Mouse (Mus musculus) CH12.LX (cell line): ENCODE results near the gene Cemip2. TPM values are rescaled to one million over a fixed set of nuclear protein-coding genes. Genes with fewer than 3 reads are reported as not detected.

Source experiments
- DNase-seq: peaks from one replicate; pipeline ENCODE4 v3.0.0-alpha.2; 2013; ENCODE audit errors: extremely low read depth
- H3K27ac ChIP-seq: 2 replicates; pipeline ENCODE4 v1.5.1; 2012; ENCODE audit warnings: low read depth, mild to moderate bottlenecking, control low read depth, moderate library complexity; ENCODE audit not compliant: insufficient read depth
- H3K27me3 ChIP-seq: replicated peaks from 2 replicates; pipeline ENCODE3; 2012; ENCODE audit warnings: inconsistent platforms
- H3K36me3 ChIP-seq, 2 experiments: replicated peaks in 1 of 2; 2 replicates each; pipeline versions ENCODE3 to v1.6.1; 2012; ENCODE audit warnings: inconsistent platforms in 1 of 2, low read length in 1 of 2, mild to moderate bottlenecking in 1 of 2, mixed read lengths in 1 of 2, moderate library complexity in 1 of 2; ENCODE audit not compliant: control insufficient read depth in 1 of 2, insufficient read depth in 1 of 2
- H3K4me1 ChIP-seq, 2 experiments: 2 replicates each; pipeline ENCODE4 v1.6.1; 2012; ENCODE audit warnings: inconsistent platforms in 1 of 2, moderate library complexity in 1 of 2; ENCODE audit not compliant: insufficient read depth in 2 of 2, control insufficient read depth in 1 of 2
- H3K4me2 ChIP-seq: 2 replicates; pipeline ENCODE4 v1.6.1; 2012; ENCODE audit warnings: low read depth, mild to moderate bottlenecking, control low read depth; ENCODE audit not compliant: poor library complexity, insufficient read depth, severe bottlenecking
- H3K4me3 ChIP-seq, 3 experiments: fragments of 150-350 bp in 1 of 3; sonication (generic) in 1 of 3; replicated peaks in 1 of 3; 2 replicates each; pipeline versions ENCODE3 to v1.5.1; 2011 to 2012; ENCODE audit warnings: low read depth in 2 of 3, low read length in 2 of 3, mild to moderate bottlenecking in 2 of 3, moderate library complexity in 2 of 3, control low read depth in 1 of 3, improper control_type of control experiment in 1 of 3, inconsistent platforms in 1 of 3, mixed read lengths in 1 of 3; ENCODE audit not compliant: poor library complexity in 1 of 3
- H3K79me2 ChIP-seq: replicated peaks from 2 replicates; pipeline ENCODE4 v1.6.1; 2012; ENCODE audit warnings: mild to moderate bottlenecking, moderate library complexity; ENCODE audit not compliant: control insufficient read depth, poor library complexity, insufficient read depth, severe bottlenecking; ENCODE audit errors: extremely low read depth
- H3K9ac ChIP-seq: 2 replicates; pipeline ENCODE4 v1.6.1; 2012; ENCODE audit warnings: low read depth, mild to moderate bottlenecking, control low read depth, moderate library complexity; ENCODE audit not compliant: insufficient read depth
- H3K9me3 ChIP-seq: replicated peaks from 2 replicates; pipeline ENCODE3; 2012; ENCODE audit warnings: low read length, inconsistent platforms, mixed read lengths
- BHLHE40 ChIP-seq: IDR thresholded peaks from 2 replicates; pipeline ENCODE4 v1.6.1; 2011; ENCODE audit warnings: mild to moderate bottlenecking, low read depth, low read length, improper control_type of control experiment
- CHD1 ChIP-seq: IDR thresholded peaks from 2 replicates; pipeline ENCODE4 v1.6.1; 2012; ENCODE audit warnings: low read depth, low read length, improper control_type of control experiment, inconsistent platforms
- CHD2 ChIP-seq: IDR thresholded peaks from 2 replicates; pipeline ENCODE4 v1.6.1; 2011; ENCODE audit warnings: low read length, improper control_type of control experiment
- CTCF ChIP-seq, 2 experiments: IDR thresholded peaks in 1 of 2; conservative IDR thresholded peaks in 1 of 2; 2 replicates each; pipeline ENCODE4 v1.5.1; 2011 to 2012; ENCODE audit warnings: low read depth in 2 of 2, low read length in 2 of 2, improper control_type of control experiment in 1 of 2, inconsistent platforms in 1 of 2, mild to moderate bottlenecking in 1 of 2, moderate library complexity in 1 of 2
- ELF1 ChIP-seq: IDR thresholded peaks from 2 replicates; pipeline ENCODE4 v1.6.1; 2014; ENCODE audit warnings: low read depth, mild to moderate bottlenecking, inconsistent platforms, low read length, improper control_type of control experiment
- EP300 ChIP-seq: IDR thresholded peaks from 2 replicates; pipeline ENCODE4 v1.6.1; 2011; ENCODE audit warnings: low read length, improper control_type of control experiment
- ETS1 ChIP-seq: conservative IDR thresholded peaks from 2 replicates; pipeline ENCODE4 v1.6.1; 2012; ENCODE audit warnings: low read depth, mild to moderate bottlenecking, inconsistent platforms, low read length, improper control_type of control experiment, moderate library complexity
- GABPA ChIP-seq: IDR thresholded peaks from 2 replicates; pipeline ENCODE4 v1.6.1; 2012; ENCODE audit warnings: low read depth, low read length, improper control_type of control experiment, inconsistent platforms; ENCODE audit not compliant: insufficient replicate concordance
- IRF4 ChIP-seq: IDR thresholded peaks from 2 replicates; pipeline ENCODE4 v1.6.1; 2014; ENCODE audit warnings: low read depth, mild to moderate bottlenecking, inconsistent platforms, low read length, improper control_type of control experiment
- JUN ChIP-seq: IDR thresholded peaks from 2 replicates; pipeline ENCODE4 v1.6.1; 2011; ENCODE audit warnings: low read depth, mild to moderate bottlenecking, low read length, improper control_type of control experiment, moderate library complexity; ENCODE audit not compliant: insufficient read depth
- JUND ChIP-seq: conservative IDR thresholded peaks from 2 replicates; pipeline ENCODE4 v1.6.1; 2011; ENCODE audit warnings: low read depth, low read length, improper control_type of control experiment
- KAT2A ChIP-seq: IDR thresholded peaks from 2 replicates; pipeline ENCODE4 v1.6.1; 2012; ENCODE audit warnings: low read length, improper control_type of control experiment, inconsistent platforms; ENCODE audit not compliant: insufficient replicate concordance
- MAFK ChIP-seq: IDR thresholded peaks from 2 replicates; pipeline ENCODE4 v1.6.1; 2011; ENCODE audit warnings: low read length, improper control_type of control experiment; ENCODE audit not compliant: insufficient replicate concordance
- MAX ChIP-seq: IDR thresholded peaks from 2 replicates; pipeline ENCODE4 v1.6.1; 2011; ENCODE audit warnings: low read length, improper control_type of control experiment
- MXI1 ChIP-seq: IDR thresholded peaks from 2 replicates; pipeline ENCODE4 v1.6.1; 2011; ENCODE audit warnings: mild to moderate bottlenecking, low read depth, low read length, improper control_type of control experiment
- MYC ChIP-seq: IDR thresholded peaks from 2 replicates; pipeline ENCODE4 v1.6.1; 2011; ENCODE audit warnings: low read depth, mild to moderate bottlenecking, improper control_type of control experiment, low read length
- NRF1 ChIP-seq: IDR thresholded peaks from 2 replicates; pipeline ENCODE4 v1.6.1; 2014; ENCODE audit warnings: low read depth, mild to moderate bottlenecking, inconsistent platforms, low read length, improper control_type of control experiment, moderate library complexity
- PAX5 ChIP-seq: IDR thresholded peaks from 2 replicates; pipeline ENCODE4 v1.6.1; 2012; ENCODE audit warnings: low read length, inconsistent platforms, mixed read lengths
- POLR2A ChIP-seq: IDR thresholded peaks from 2 replicates; pipeline ENCODE4 v1.6.1; 2011; ENCODE audit warnings: low read depth, mild to moderate bottlenecking, improper control_type of control experiment, low read length
- POLR2AphosphoS2 ChIP-seq: IDR thresholded peaks from 2 replicates; pipeline ENCODE4 v1.6.1; 2011; ENCODE audit warnings: low read depth, low read length, improper control_type of control experiment
- RAD21 ChIP-seq: IDR thresholded peaks from 2 replicates; pipeline ENCODE4 v1.6.1; 2011; ENCODE audit warnings: low read depth, mild to moderate bottlenecking, low read length, improper control_type of control experiment, moderate library complexity
- RCOR1 ChIP-seq: conservative IDR thresholded peaks from 2 replicates; pipeline ENCODE4 v1.6.1; 2012; ENCODE audit warnings: low read depth, mild to moderate bottlenecking, inconsistent platforms, low read length, improper control_type of control experiment
- SMC3 ChIP-seq: IDR thresholded peaks from 2 replicates; pipeline ENCODE4 v1.6.1; 2011; ENCODE audit warnings: low read depth, low read length, improper control_type of control experiment
- TBP ChIP-seq: conservative IDR thresholded peaks from 2 replicates; pipeline ENCODE4 v1.6.1; 2011; ENCODE audit warnings: low read depth, low read length, improper control_type of control experiment
- TCF12 ChIP-seq: IDR thresholded peaks from 2 replicates; pipeline ENCODE4 v1.6.1; 2014; ENCODE audit warnings: low read depth, mild to moderate bottlenecking, inconsistent platforms, low read length, improper control_type of control experiment
- UBTF ChIP-seq: IDR thresholded peaks from 2 replicates; pipeline ENCODE4 v1.6.1; 2012; ENCODE audit warnings: low read depth, mild to moderate bottlenecking, inconsistent platforms, low read length, improper control_type of control experiment, moderate library complexity
- ZC3H11A ChIP-seq: IDR thresholded peaks from 2 replicates; pipeline ENCODE4 v1.6.1; 2012; ENCODE audit warnings: low read depth, mild to moderate bottlenecking, inconsistent platforms, low read length, improper control_type of control experiment
- ZKSCAN1 ChIP-seq: IDR thresholded peaks from 2 replicates; pipeline ENCODE4 v1.6.1; 2012; ENCODE audit warnings: low read depth, inconsistent platforms, low read length, improper control_type of control experiment, borderline replicate concordance
- ZMIZ1 ChIP-seq: IDR thresholded peaks from 2 replicates; pipeline ENCODE4 v1.6.1; 2012; ENCODE audit warnings: low read depth, mild to moderate bottlenecking, inconsistent platforms, low read length, improper control_type of control experiment
- dilution Hi-C: fragments of 300-500 bp; cut with MboI; formaldehyde crosslinking; loops from 2 replicates; pipeline ENCODE4 v1.14.3; 2020; ENCODE audit warnings: low sequenced_read_pairs; ENCODE audit not compliant: extremely low pct_unique_long_range_greater_than_20kb, extremely low pct_ligation_motif_present
- in situ Hi-C: fragments of 300-500 bp; cut with MboI; formaldehyde crosslinking; loops from 3 replicates; pipeline ENCODE4 v1.14.3; 2019; ENCODE audit warnings: low sequenced_read_pairs, low pct_ligation_motif_present, low pct_unique_long_range_greater_than_20kb, mixed read lengths
- polyA plus RNA-seq: library from polyadenylated mRNA; unstranded; fragments of >175 nt; gene quantifications from 2 replicates; pipeline ENCODE4 v1.2.1, GENCODE M21; 2012; ENCODE audit warnings: low read depth; ENCODE audit not compliant: insufficient read length
- total RNA-seq, 2 experiments: library from RNA; depleted of rRNA; stranded (reverse); fragments of 300-350 nt in 1 of 2; fragments of >200 nt in 1 of 2; gene quantifications; 2 replicates each; pipeline ENCODE4 v1.2.3; 2012 to 2014

Cemip2 gene
- total and polyA plus RNA-seq, 3 experiments = 7.4 to 8.5 (median 7.9) TPM

- TF ChIP-seq MXI1 (no peak), ZC3H11A (no peak), UBTF (no peak), RCOR1 (no peak), MYC (no peak), POLR2AphosphoS2 (no peak), ZMIZ1 (no peak), GABPA (no peak), CHD2 (no peak), ZKSCAN1 (no peak), CTCF (conservative IDR thresholded peaks at IDR 0.05 in 1 of 2, IDR thresholded peaks at IDR 0.05 in 1 of 2; ENCODE audit: low read depth in 2 of 2, low read length in 2 of 2) (no peak)
- TF ChIP-seq, all 38 proteins: peak for 6
Measured at GRCm38 (mm10) chr19:21820126-21820525, 42.0 kb downstream of the Cemip2 start (continued).

- in situ Hi-C loops = no loop called here
- H3K79me2 ChIP-seq = no peaks in the 10 kb centered on the region
Measured at GRCm38 (mm10) chr19:21821877-21822276, 43.7 kb downstream of the Cemip2 start.

GRCm38 (mm10) chr19:21824146-21824545, 46.0 kb downstream of the Cemip2 start:
- Histone ChIP-seq H3K27me3 (no peaks in the 10 kb centered on the region), H3K9ac (no peak overlapping the region), H3K36me3 (peaks cover 0 to 41% of the 10 kb centered on the region in 2 experiments), H3K9me3 (no peaks in the 10 kb centered on the region), H3K4me2 (no peak overlapping the region), H3K4me1 (peaks cover 0 to 14% of the 10 kb centered on the region in 2 experiments; a peak in 1 of 4 replicates), H3K79me2 (no peaks in the 10 kb centered on the region), H3K4me3 (no peak overlapping the region), H3K27ac (no peak overlapping the region)
- in situ Hi-C loops = no loop called here
- TF ChIP-seq POLR2AphosphoS2 = no peak
- TF ChIP-seq EP300 = no peak
- TF ChIP-seq CHD1 = no peak
- no peak for TF ChIP-seq MAX
- TF ChIP-seq POLR2A = no peak
- no peak for TF ChIP-seq RAD21
- TF ChIP-seq RCOR1 = no peak
- no peak for TF ChIP-seq ELF1
- no peak for TF ChIP-seq JUN
- no peak for TF ChIP-seq ETS1
- no peak for TF ChIP-seq CTCF (conservative IDR thresholded peaks at IDR 0.05 in 1 of 2, IDR thresholded peaks at IDR 0.05 in 1 of 2; ENCODE audit: low read depth in 2 of 2, low read length in 2 of 2)
- no peak for TF ChIP-seq SMC3
- TF ChIP-seq MXI1 = no peak
- TF ChIP-seq IRF4 = no peak
- TF ChIP-seq TCF12 = no peak
- no peak for TF ChIP-seq ZKSCAN1
- no peak for TF ChIP-seq ZMIZ1
- no peak for TF ChIP-seq ZC3H11A
- TF ChIP-seq TBP = no peak
- TF ChIP-seq KAT2A = no peak
- DNase-seq = no peak
- dilution Hi-C loops = no loop called here

More at GRCm38 (mm10) chr19:21821877-21822276, 43.7 kb downstream of the Cemip2 start:
- Histone ChIP-seq H3K4me3 (no peak overlapping the region), H3K4me1 (peaks cover 3 to 27% of the 10 kb centered on the region in 2 experiments; a peak in 2 of 4 replicates), H3K4me2 (no peak overlapping the region), H3K27ac (no peak overlapping the region), H3K27me3 (no peaks in the 10 kb centered on the region), H3K9me3 (no peaks in the 10 kb centered on the region), H3K9ac (no peak overlapping the region), H3K36me3 (peaks cover 0 to 43% of the 10 kb centered on the region in 2 experiments)
- DNase-seq = no peak
- dilution Hi-C loops = no loop called here
- TF ChIP-seq TCF12 (no peak), MAFK (no peak), NRF1 (no peak), MAX (no peak), BHLHE40 (no peak), EP300 (no peak), PAX5 (no peak), JUN (no peak), ZC3H11A (no peak), POLR2A (no peak), TBP (no peak), MYC (no peak), JUND (no peak)
